Mouse (Mus musculus): ENCODE measurements around the gene Shox2. TPM values are rescaled to one million over a fixed set of nuclear protein-coding genes. Genes with fewer than 3 reads are reported as not detected.

Gene Shox2
- total RNA-seq (2015; ENCODE audit: low replicate concordance): not detected in 2 replicates
- total RNA-seq (2017; ENCODE audit: low replicate concordance): not detected in 2 replicates

- ATAC-seq (replicated peaks; ENCODE audit: low FRiP score, poor library complexity, severe bottlenecking): no peak
These were observed at the start of gene Shox2 for GRCm38 (mm10) chr3:66981706-66982105. Gene Shox2 (minus strand): TSS chr3:66981771.

GRCm38 (mm10) chr3:66996820-66997219 is 15.2 kb upstream of the Shox2 start:
- ATAC-seq (replicated peaks; ENCODE audit: low FRiP score, poor library complexity, severe bottlenecking): no peak

DNA sequence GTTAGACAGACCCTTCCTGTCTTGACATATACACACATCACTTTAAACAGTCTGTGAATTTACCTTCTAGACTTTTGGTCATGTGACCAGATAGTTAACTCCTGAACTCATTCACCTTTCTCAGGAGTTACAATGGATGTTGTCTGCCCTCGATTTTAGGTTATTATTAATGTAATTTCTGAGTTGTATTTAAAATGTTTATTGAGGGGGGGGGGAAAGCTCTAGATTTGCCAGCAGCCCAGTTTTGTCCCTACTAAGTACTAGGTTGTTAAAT is 4.7 kb upstream of the Shox2 start:
- no peak for ATAC-seq (replicated peaks; ENCODE audit: low FRiP score, poor library complexity, severe bottlenecking)

GRCm38 (mm10) chr3:66985539-66986286 is 4.1 kb upstream of the Shox2 start:
- ATAC-seq (replicated peaks; ENCODE audit: low FRiP score, poor library complexity, severe bottlenecking): peak; percentile 49; the same call in 1 of the 2 replicates

DNA sequence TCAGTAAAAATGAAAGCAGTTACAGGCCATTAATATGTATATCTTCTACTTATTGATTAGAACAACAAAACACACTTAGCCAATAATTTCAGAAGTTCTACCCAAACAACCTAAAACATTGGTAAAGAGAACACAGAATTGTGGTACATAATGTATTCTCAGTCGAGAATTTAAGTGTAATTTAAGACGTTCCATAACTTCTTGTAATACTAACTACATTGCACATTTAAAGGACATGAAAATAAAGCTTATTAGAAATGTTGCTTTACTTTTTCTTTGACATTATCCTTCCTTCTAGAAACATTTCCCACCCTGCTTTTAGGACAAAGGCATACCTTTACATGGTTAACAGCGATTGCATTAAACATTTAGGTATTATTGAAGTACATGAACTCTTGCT is 1.9 kb upstream of the Shox2 start:
- no peak for ATAC-seq (replicated peaks; ENCODE audit: low FRiP score, poor library complexity, severe bottlenecking)

DNA sequence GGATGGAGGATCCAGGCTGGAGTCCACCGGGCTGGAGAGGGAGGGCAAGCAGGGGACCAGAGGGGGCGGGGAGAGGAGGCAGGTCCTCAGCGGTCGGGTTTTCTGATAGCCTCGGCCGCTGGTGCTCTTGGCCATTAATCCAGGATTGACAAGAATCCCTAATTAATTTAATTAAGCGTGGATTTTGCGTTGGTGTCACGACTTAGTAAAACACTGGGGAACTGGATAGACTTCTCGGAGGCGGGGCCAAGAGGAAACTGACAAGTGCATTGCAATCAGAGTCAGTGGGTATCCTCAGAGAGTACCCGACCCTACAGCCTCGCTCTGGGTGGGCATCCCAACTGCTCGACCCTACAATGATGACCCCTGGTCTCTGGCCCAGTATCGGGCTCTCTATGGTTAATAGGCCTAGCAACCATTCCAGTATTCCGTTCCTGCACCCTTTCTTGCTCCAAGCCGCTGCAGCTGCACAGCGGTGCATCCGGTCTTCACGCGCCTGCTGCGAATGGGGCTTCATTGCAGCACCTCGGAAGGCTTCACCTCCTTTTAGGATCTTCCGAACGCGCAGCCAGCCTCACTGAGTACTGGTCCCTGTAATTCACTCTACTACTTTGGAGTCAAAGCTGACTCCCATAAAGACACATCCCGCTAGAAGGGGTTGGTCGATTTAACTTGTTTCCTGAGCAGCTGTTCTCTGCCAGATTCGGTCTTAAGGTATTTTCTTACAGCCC is 775 bp upstream of the Shox2 start:
- no peak for ATAC-seq (replicated peaks; ENCODE audit: low FRiP score, poor library complexity, severe bottlenecking)

DNA sequence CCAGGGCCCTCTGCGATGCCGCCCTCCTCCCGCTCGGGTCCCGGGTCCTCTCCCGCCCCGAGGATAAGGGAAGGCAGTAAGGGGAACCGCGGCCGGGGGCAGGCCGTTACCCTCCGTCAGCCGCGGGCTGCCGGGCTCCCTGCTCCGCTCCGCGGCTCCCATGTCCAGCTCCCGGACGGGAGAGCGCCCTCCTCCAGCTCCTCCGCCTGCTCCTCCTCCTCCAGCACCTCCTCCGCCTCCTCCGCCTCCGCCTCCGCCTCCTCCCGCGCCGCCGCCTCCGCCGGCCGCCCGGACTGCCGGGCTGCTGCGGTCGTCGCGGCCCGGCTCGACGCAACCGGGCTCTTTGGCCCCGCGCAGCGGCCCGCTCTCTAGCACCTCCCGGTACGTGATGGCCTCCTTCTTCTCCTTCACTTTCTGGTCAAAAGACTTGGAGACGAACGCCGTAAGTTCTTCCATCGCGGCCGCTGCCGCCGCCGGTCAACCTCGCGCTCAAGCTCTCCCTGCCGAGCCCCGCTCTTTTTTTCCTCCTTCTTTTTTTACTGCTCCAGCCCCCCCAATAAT is 390 bp downstream of the Shox2 start, which contains the start of gene Rsrc1:
TSS of gene Rsrc1 (plus strand) at position 290 of the 561 bp plus-strand sequence.
- ATAC-seq (replicated peaks; ENCODE audit: low FRiP score, poor library complexity, severe bottlenecking): no peak

GRCm38 (mm10) chr3:66980111-66980975 is 1.2 kb downstream of the Shox2 start:
- ATAC-seq (replicated peaks; ENCODE audit: low FRiP score, poor library complexity, severe bottlenecking): no peak

DNA sequence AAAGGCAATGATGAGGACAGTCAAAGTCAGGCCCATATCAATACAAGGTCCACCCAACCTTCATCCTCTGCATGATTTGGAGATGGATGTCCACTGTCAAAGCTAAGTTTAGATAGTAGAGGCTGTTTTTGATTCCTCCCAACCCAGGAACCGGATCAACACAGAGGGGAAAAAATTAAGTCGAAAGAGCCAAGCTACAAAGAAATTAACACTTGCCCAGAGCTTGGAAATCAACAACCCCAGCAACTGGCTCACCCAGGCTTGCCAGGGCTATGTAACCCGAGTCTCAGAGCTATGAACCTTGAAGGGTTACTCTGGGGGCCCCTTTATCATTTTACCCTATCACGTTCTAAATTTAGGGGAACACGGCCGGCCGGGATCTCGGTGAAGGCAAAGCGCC is 2.1 kb downstream of the Shox2 start:
- no peak for ATAC-seq (replicated peaks; ENCODE audit: low FRiP score, poor library complexity, severe bottlenecking)

GRCm38 (mm10) chr3:66978457-66979381 is 2.9 kb downstream of the Shox2 start:
- ATAC-seq (replicated peaks; ENCODE audit: low FRiP score, poor library complexity, severe bottlenecking): no peak

GRCm38 (mm10) chr3:66977811-66978456 is 3.6 kb downstream of the Shox2 start:
- ATAC-seq (replicated peaks; ENCODE audit: low FRiP score, poor library complexity, severe bottlenecking): no peak

GRCm38 (mm10) chr3:66976889-66977615 is 4.5 kb downstream of the Shox2 start:
- ATAC-seq (replicated peaks; ENCODE audit: low FRiP score, poor library complexity, severe bottlenecking): no peak

- ATAC-seq (replicated peaks; ENCODE audit: low FRiP score, poor library complexity, severe bottlenecking): no peak
These were observed 7.1 kb downstream of the Shox2 start for GRCm38 (mm10) chr3:66974501-66974900.

GRCm38 (mm10) chr3:66973391-66973943 is 8.1 kb downstream of the Shox2 start:
- ATAC-seq (replicated peaks; ENCODE audit: low FRiP score, poor library complexity, severe bottlenecking): no peak

DNA sequence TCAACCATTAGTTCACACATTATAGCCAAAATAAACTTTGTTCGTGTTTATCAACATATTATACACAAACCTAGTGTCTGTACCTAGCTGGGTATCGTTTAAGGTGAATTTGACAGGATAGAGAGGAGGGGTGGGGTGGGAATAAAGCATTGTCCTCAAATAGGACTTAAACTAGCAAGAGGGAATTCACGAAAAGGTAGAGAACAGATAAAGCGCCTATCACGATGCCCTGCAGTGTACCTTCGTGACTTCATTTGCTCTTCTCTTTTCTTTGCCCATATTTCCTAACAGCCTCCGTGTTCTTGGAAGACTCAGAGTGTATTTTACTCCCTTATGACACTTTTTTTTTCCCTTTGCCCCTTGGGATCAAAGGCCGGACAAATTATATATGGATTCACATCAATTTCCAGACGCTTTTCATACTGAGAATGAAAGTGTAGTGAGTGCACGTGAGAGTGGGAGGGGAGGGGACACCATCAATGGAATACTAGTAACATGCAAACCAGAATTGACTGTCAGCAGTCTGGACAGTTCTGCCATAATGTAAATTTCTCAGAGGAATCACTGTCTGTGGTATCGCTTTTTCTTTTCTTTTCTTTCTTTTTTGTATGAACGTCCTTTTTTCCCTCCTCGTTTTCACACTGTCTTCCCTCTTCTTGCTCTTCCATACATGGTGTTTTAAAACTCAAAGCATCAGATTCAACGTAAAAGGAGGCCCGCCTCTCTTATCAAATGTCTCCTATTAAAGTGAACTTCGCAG is 9.2 kb downstream of the Shox2 start:
- no peak for ATAC-seq (replicated peaks; ENCODE audit: low FRiP score, poor library complexity, severe bottlenecking)

DNA sequence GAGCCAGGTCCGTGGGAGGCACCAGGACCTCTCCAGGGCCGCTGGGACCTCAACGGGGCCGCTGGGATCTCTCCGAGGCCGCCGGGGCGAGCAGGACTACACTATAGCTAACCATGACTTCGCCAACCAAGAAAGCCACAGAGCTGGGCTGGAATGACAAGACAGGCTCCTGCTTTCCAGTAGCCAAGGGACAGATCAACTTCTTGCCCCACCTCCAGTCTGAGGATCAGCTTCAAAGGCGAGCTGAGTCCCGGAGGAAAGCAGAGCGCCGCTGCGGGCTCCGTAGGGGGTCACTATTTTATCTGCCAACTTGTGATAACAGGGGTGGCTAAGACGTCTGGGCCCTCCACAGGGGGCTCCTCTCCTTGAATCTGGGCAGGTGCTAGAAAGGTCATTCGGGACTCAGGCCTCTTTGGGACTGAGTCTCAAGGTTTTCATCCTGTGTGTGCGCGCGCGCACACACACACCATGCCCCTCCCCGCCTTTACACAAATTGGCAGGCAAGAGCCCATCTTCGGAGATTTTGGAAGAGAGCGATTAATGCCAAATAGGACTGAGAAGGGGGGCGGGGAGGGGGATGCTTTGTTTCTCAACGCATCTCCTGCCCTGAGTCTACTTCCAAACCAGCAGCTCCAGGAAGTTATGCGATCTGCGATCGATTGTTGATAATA is 10.8 kb downstream of the Shox2 start:
- no peak for ATAC-seq (replicated peaks; ENCODE audit: low FRiP score, poor library complexity, severe bottlenecking)
